Comparison of ENCODE assay signal across 9 mouse cellular contexts in genomic region chr14:75899566-75899965, GRCm38 (mm10). TPM values are rescaled to one million over a fixed set of nuclear protein-coding genes. Genes with fewer than 3 reads are reported as not detected.
DNase-seq lines count a peak whose midpoint lies in the region; ATAC-seq and TF ChIP-seq lines count a peak whose summit lies in the region.
"Had no signal": no experiment of that assay in that cellular context is flagged by ENCODE, and none has a peak within 500 bp of the region (broad histone marks: within the 10 kb centered on the region; RNA-seq: fewer than 3 reads in every experiment).

No protein-coding gene starts in this region.

- no peaks in the 10 kb centered on the region for H3K9me3 ChIP-seq in heart, postnatal 0 days (replicated peaks; ENCODE audit: control insufficient read depth, low read length)
- H3K9me3 ChIP-seq in liver, embryonic 13.5 days (replicated peaks), result no peaks in the 10 kb centered on the region
- no peaks in the 10 kb centered on the region for H3K9me3 ChIP-seq in neural tube, embryonic 14.5 days (ENCODE audit: control insufficient read depth, low read length)
- H3K9me3 ChIP-seq: embryonic facial prominence, embryonic 13.5 days had no signal

- ATAC-seq in heart, postnatal 0 days (ENCODE audit: insufficient read depth, low read depth), result peak; percentile 58
- peak; percentile 60; the same call in 1 of the 2 replicates for ATAC-seq in liver, embryonic 13.5 days (ENCODE audit: low read depth)
- peak; percentile 79 for ATAC-seq in neural tube, embryonic 14.5 days (ENCODE audit: low read depth)

- no peak for TF ChIP-seq POLR2A in embryonic fibroblast, embryonic 13.5 days (IDR thresholded peaks at IDR 0.05; ENCODE audit: low read depth, low read length)

- no peak overlapping the region for H3K4me2 ChIP-seq in heart, postnatal 0 days (ENCODE audit: low read depth, low read length)
- no peak overlapping the region for H3K4me2 ChIP-seq in liver, embryonic 13.5 days
- H3K4me2 ChIP-seq in neural tube, embryonic 14.5 days (ENCODE audit: low read depth, low read length), result no peak overlapping the region
- H3K4me2 ChIP-seq: embryonic facial prominence, embryonic 13.5 days had no signal

- no peak overlapping the region for H3K4me3 ChIP-seq in C2C12 (ENCODE audit: insufficient read depth, poor library complexity, severe bottlenecking)
- no peak overlapping the region for H3K4me3 ChIP-seq in embryonic fibroblast, embryonic 13.5 days (ENCODE audit: insufficient read depth, low read length)
- H3K4me3 ChIP-seq in heart, postnatal 0 days (ENCODE audit: low read depth, low read length), result no peak overlapping the region
- no peak overlapping the region for H3K4me3 ChIP-seq in liver, embryonic 13.5 days (replicated peaks)
- H3K4me3 ChIP-seq in neural tube, embryonic 14.5 days (ENCODE audit: low read depth, low read length), result no peak overlapping the region
- H3K4me3 ChIP-seq: embryonic facial prominence, embryonic 13.5 days had no signal

- TF ChIP-seq CTCF in C2C12 (IDR thresholded peaks at IDR 0.05; ENCODE audit: control insufficient read depth, insufficient read depth, insufficient read length), result peak; percentile 50
- peak; percentile 68 for TF ChIP-seq CTCF in embryonic fibroblast, embryonic 13.5 days (IDR thresholded peaks at IDR 0.05; ENCODE audit: borderline replicate concordance, insufficient read depth, low read length)
- TF ChIP-seq CTCF in heart, postnatal 0 days (IDR thresholded peaks at IDR 0.05; ENCODE audit: low read depth), result peak; percentile 79

- H3K36me3 ChIP-seq in C2C12 (ENCODE audit: control insufficient read depth, insufficient read depth), result peaks cover 20% of the 10 kb centered on the region
- peaks cover 14% of the 10 kb centered on the region for H3K36me3 ChIP-seq in heart, postnatal 0 days (replicated peaks; ENCODE audit: control insufficient read depth, insufficient read depth, low read length)
- H3K36me3 ChIP-seq in liver, embryonic 13.5 days, result peaks cover 30% of the 10 kb centered on the region
- no peaks in the 10 kb centered on the region for H3K36me3 ChIP-seq in neural tube, embryonic 14.5 days (ENCODE audit: control insufficient read depth, insufficient read depth, low read length)

- no peaks in the 10 kb centered on the region for H3K79me3 ChIP-seq in C2C12 (ENCODE audit: low read depth)

- H3K9ac ChIP-seq in heart, postnatal 0 days (replicated peaks; ENCODE audit: low read depth, low read length), result no peak overlapping the region
- no peak overlapping the region for H3K9ac ChIP-seq in liver, embryonic 13.5 days
- H3K9ac ChIP-seq in neural tube, embryonic 14.5 days (replicated peaks; ENCODE audit: low read depth, low read length), result no peak overlapping the region
- H3K9ac ChIP-seq: embryonic facial prominence, embryonic 13.5 days had no signal

- peaks cover 6% of the 10 kb centered on the region for H3K4me1 ChIP-seq in embryonic fibroblast, embryonic 13.5 days (ENCODE audit: control insufficient read depth, insufficient read depth, low read length)
- no peaks in the 10 kb centered on the region for H3K4me1 ChIP-seq in heart, postnatal 0 days (ENCODE audit: control insufficient read depth, insufficient read depth)
- peaks cover 9% of the 10 kb centered on the region for H3K4me1 ChIP-seq in liver, embryonic 13.5 days (replicated peaks)
- no peaks in the 10 kb centered on the region for H3K4me1 ChIP-seq in neural tube, embryonic 14.5 days (ENCODE audit: control insufficient read depth, insufficient read depth, low read length)

- no peak overlapping the region for H3K27ac ChIP-seq in embryonic fibroblast, embryonic 13.5 days (ENCODE audit: insufficient read depth, low read length)
- H3K27ac ChIP-seq in heart, postnatal 0 days (ENCODE audit: low read depth), result no peak overlapping the region
- H3K27ac ChIP-seq in liver, embryonic 13.5 days, result no peak overlapping the region
- H3K27ac ChIP-seq in neural tube, embryonic 14.5 days (ENCODE audit: low read depth, low read length), result no peak overlapping the region

- no peaks in the 10 kb centered on the region for H3K27me3 ChIP-seq in C2C12 (ENCODE audit: control insufficient read depth, insufficient read depth, insufficient read length)
- H3K27me3 ChIP-seq in heart, postnatal 0 days (ENCODE audit: control insufficient read depth, insufficient read depth, low read length), result no peaks in the 10 kb centered on the region
- H3K27me3 ChIP-seq in liver, embryonic 13.5 days, result no peaks in the 10 kb centered on the region
- H3K27me3 ChIP-seq in neural tube, embryonic 14.5 days (ENCODE audit: control insufficient read depth, insufficient read depth, low read length), result no peaks in the 10 kb centered on the region
- H3K27me3 ChIP-seq: embryonic facial prominence, embryonic 13.5 days had no signal

- no peaks in the 10 kb centered on the region for H3K79me2 ChIP-seq in C2C12 (ENCODE audit: control insufficient read depth, insufficient read depth)

- TF ChIP-seq EP300 in heart, postnatal 0 days (IDR thresholded peaks at IDR 0.05; ENCODE audit: low read depth), result no peak

- peak; percentile 60 to 76 for DNase-seq in adrenal gland, postnatal 4 days (ENCODE audit: low spot score in 2 of 2)
- peak; percentile 47 for DNase-seq in heart, postnatal 0 days (ENCODE audit: low spot score)
- DNase-seq in kidney, postnatal 25 days, result peak; percentile 79 to 88
- DNase-seq in liver, embryonic 13.5 days, result peak; percentile 54
- DNase-seq in telencephalon, adult 2 months (ENCODE audit: low read depth, low spot score), result peak; percentile 90

- 19% methylated on average over 4 of the region's 4 CpGs for WGBS in heart, postnatal 0 days
- WGBS in liver, embryonic 13.5 days (ENCODE audit: insufficient replicate concordance), result 19% methylated on average over 4 of the region's 4 CpGs
- WGBS in neural tube, embryonic 14.5 days, result 13% methylated on average over 4 of the region's 4 CpGs

- H3ac ChIP-seq in C2C12 (ENCODE audit: control insufficient read depth, insufficient read length, low read depth), result no peak overlapping the region

TF ChIP-seq in C2C12, 6 proteins besides CTCF, POLR2A, EP300 and RAD21:
- TF ChIP-seq MYOD1 (IDR thresholded peaks at IDR 0.05; ENCODE audit: control insufficient read depth, insufficient read length, low read depth) (no peak), CEBPB (IDR thresholded peaks at IDR 0.05; ENCODE audit: low read depth) (no peak), USF1 (IDR thresholded peaks at IDR 0.05; ENCODE audit: low read depth) (no peak), MYOG (IDR thresholded peaks at IDR 0.05; ENCODE audit: control insufficient read depth, extremely low read depth, insufficient read length) (no peak), MAX (IDR thresholded peaks at IDR 0.05) (no peak), FOSL1 (IDR thresholded peaks at IDR 0.05; ENCODE audit: insufficient read depth, low read length, poor library complexity, severe bottlenecking) (no peak)

RNA-seq across cellular contexts. Expression of gene Tpt1, which starts 54.7 kb away (rescaled TPM):
- polyA plus RNA-seq in C2C12 (2012; fragmentation: generic; extraction: Trizol), result 5,697 TPM
- 1,000 to 10,000 TPM; 3,227 to 3,375 TPM for total RNA-seq in adrenal gland, postnatal 4 days (2021)
- polyA plus RNA-seq in embryonic fibroblast, embryonic 13.5 days (2011; ENCODE audit: insufficient read length, low read depth, missing spikeins), result 3,843 and 4,417 TPM in 2 replicates
- 746 and 806 TPM in 2 replicates for total RNA-seq in heart, postnatal 0 days (2014; rRNA removed; ENCODE audit: low replicate concordance)
- 1,059 and 1,111 TPM in 2 replicates for polyA plus RNA-seq in heart, postnatal 0 days (2015; fragmentation: Nextera tagmentation; extraction: Ambion mirVana)
- 680 and 730 TPM in 2 replicates for polyA plus RNA-seq in liver, embryonic 13.5 days (2015; fragmentation: Nextera tagmentation; extraction: Ambion mirVana)
- polyA plus RNA-seq in neural tube, embryonic 14.5 days (2014; fragmentation: Nextera tagmentation; extraction: Ambion mirVana), result 788 and 789 TPM in 2 replicates

RNA-seq across cellular contexts. Expression of gene Kctd4, which starts 55.2 kb away (rescaled TPM):
- polyA plus RNA-seq in C2C12 (2012; fragmentation: generic; extraction: Trizol), result not detected
- not detected for total RNA-seq in adrenal gland, postnatal 4 days (2021)
- polyA plus RNA-seq in embryonic fibroblast, embryonic 13.5 days (2011; ENCODE audit: insufficient read length, low read depth, missing spikeins), result 0.12 TPM in 1 of 2 replicates, not detected in the other
- total RNA-seq in heart, postnatal 0 days (2014; rRNA removed; ENCODE audit: low replicate concordance), result not detected in 2 replicates
- 0.07 and 0.11 TPM in 2 replicates for polyA plus RNA-seq in heart, postnatal 0 days (2015; fragmentation: Nextera tagmentation; extraction: Ambion mirVana)
- polyA plus RNA-seq in liver, embryonic 13.5 days (2015; fragmentation: Nextera tagmentation; extraction: Ambion mirVana), result 0.10 and 0.21 TPM in 2 replicates
- polyA plus RNA-seq in neural tube, embryonic 14.5 days (2014; fragmentation: Nextera tagmentation; extraction: Ambion mirVana), result 13.7 and 16.6 TPM in 2 replicates

Comparison
In these comparisons a context has a peak if more than half of its experiments do, and no peak if none do; other contexts are left out.
1. RNA of gene Kctd4, which starts 55.2 kb away (polyA plus RNA-seq): 13.7 to 16.6 TPM in neural tube, embryonic 14.5 days; 0.10 to 0.21 TPM in liver, embryonic 13.5 days, 0.07 to 0.11 TPM in heart, postnatal 0 days, 0.12 TPM in embryonic fibroblast, embryonic 13.5 days and not detected in C2C12 (single experiment); every median in the first group is over 10 times any median in the second.
2. Peak in every context shown above with its lines, with median percentiles within 50 percentile points of each other: CTCF ChIP-seq, DNase-seq and ATAC-seq.